Mouse (Mus musculus) limb, embryonic 15.5 days (tissue): ENCODE measurements at regions not wholly inside any gene's neighbourhood (a gene's known extent, or its start where the extent isn't known, plus 50 kb on each side); places are given as distances from the start of the nearest gene placed in this dataset.

Experiments used
- ATAC-seq: fragments of 200-750 bp; cut with Nextera tagmentation; 2 replicates; pipeline ENCODE4 v1.8.0; 2017; ENCODE audit warnings: low read depth, moderate TSS enrichment; ENCODE audit not compliant: insufficient number of reproducible peaks, low FRiP score, low TSS enrichment
- H3K27ac ChIP-seq: fragments of 300-500 bp; sonication (generic); 2 replicates; pipeline ENCODE4 v1.5.1; 2015; ENCODE audit warnings: moderate library complexity, mild to moderate bottlenecking, inconsistent platforms
- H3K27me3 ChIP-seq: fragments of 300-500 bp; sonication (generic); 2 replicates; pipeline ENCODE4 v1.6.1; 2015; ENCODE audit warnings: inconsistent platforms
- H3K36me3 ChIP-seq: fragments of 300-500 bp; sonication (generic); 2 replicates; pipeline ENCODE4 v1.6.1; 2015; ENCODE audit warnings: inconsistent platforms
- H3K4me1 ChIP-seq: fragments of 300-500 bp; sonication (generic); 2 replicates; pipeline ENCODE4 v1.6.1; 2015; ENCODE audit warnings: inconsistent platforms
- H3K4me2 ChIP-seq: fragments of 300-500 bp; sonication (generic); 2 replicates; pipeline ENCODE4 v1.6.1; 2015; ENCODE audit warnings: mild to moderate bottlenecking, inconsistent platforms
- H3K4me3 ChIP-seq: fragments of 300-500 bp; sonication (generic); 2 replicates; pipeline ENCODE4 v1.5.1; 2015; ENCODE audit warnings: mild to moderate bottlenecking, inconsistent platforms
- H3K9ac ChIP-seq: fragments of 300-500 bp; sonication (generic); 2 replicates; pipeline ENCODE4 v1.6.1; 2015; ENCODE audit warnings: inconsistent platforms
- H3K9me3 ChIP-seq: fragments of 300-500 bp; sonication (generic); 2 replicates; pipeline ENCODE4 v1.6.1; 2016; ENCODE audit warnings: inconsistent platforms
- WGBS: fragments of 180-500 bp; shearing (Covaris S2); methylation state at CpG from one replicate; pipeline ENCODE4 v1.1.7; 2015; 5-methylcytosine and 5-hydroxymethylcytosine counted together

GRCm38 (mm10) chr4:106162551-106162950, 153.5 kb upstream of the Usp24 start:
- ATAC-seq, result no peak
- Histone ChIP-seq H3K27me3 (no peaks in the 10 kb centered on the region), H3K27ac (no peak overlapping the region), H3K9ac (no peak overlapping the region), H3K4me1 (peaks cover 2% of the 10 kb centered on the region; the same call in 1 of the 2 replicates), H3K4me2 (no peak overlapping the region), H3K4me3 (no peak overlapping the region), H3K9me3 (no peaks in the 10 kb centered on the region), H3K36me3 (no peaks in the 10 kb centered on the region)
- 61% methylated on average over 1 of the region's 1 CpGs for WGBS

- Histone ChIP-seq H3K36me3 (no peaks in the 10 kb centered on the region), H3K9me3 (no peaks in the 10 kb centered on the region), H3K4me2 (no peak overlapping the region), H3K4me1 (peaks cover 4% of the 10 kb centered on the region; the same call in 1 of the 2 replicates), H3K4me3 (no peak overlapping the region), H3K27me3 (no peaks in the 10 kb centered on the region), H3K9ac (no peak overlapping the region), H3K27ac (no peak overlapping the region)
- ATAC-seq, result no peak
Observed at GRCm38 (mm10) chr4:106163220-106163619, 152.8 kb upstream of the Usp24 start.

GRCm38 (mm10) chr4:106167716-106168115, 148.3 kb upstream of the Usp24 start:
- H3K9ac ChIP-seq, result no peak overlapping the region
- H3K4me2 ChIP-seq, result no peak overlapping the region
- H3K9me3 ChIP-seq, result no peaks in the 10 kb centered on the region
- peaks cover 4% of the 10 kb centered on the region; the same call in 1 of the 2 replicates for H3K4me1 ChIP-seq
- no peak overlapping the region for H3K27ac ChIP-seq
- H3K36me3 ChIP-seq, result no peaks in the 10 kb centered on the region
- no peak for ATAC-seq
- WGBS, result 61% methylated on average over 4 of the region's 4 CpGs
- H3K27me3 ChIP-seq, result no peaks in the 10 kb centered on the region
- H3K4me3 ChIP-seq, result no peak overlapping the region

- Histone ChIP-seq H3K4me2 (no peak overlapping the region), H3K9ac (no peak overlapping the region), H3K27ac (no peak overlapping the region), H3K4me3 (no peak overlapping the region), H3K36me3 (no peaks in the 10 kb centered on the region), H3K4me1 (peaks cover 4% of the 10 kb centered on the region; the same call in 1 of the 2 replicates), H3K9me3 (no peaks in the 10 kb centered on the region), H3K27me3 (no peaks in the 10 kb centered on the region)
- no peak for ATAC-seq
- 24% methylated on average over 6 of the region's 6 CpGs for WGBS
Observed at GRCm38 (mm10) chr4:106168741-106169140, 147.3 kb upstream of the Usp24 start.

GRCm38 (mm10) chr4:106169466-106169865, 146.5 kb upstream of the Usp24 start:
- 89% methylated on average over 4 of the region's 4 CpGs for WGBS
- no peak overlapping the region for H3K4me2 ChIP-seq
- H3K4me1 ChIP-seq, result peaks cover 4% of the 10 kb centered on the region; the same call in 1 of the 2 replicates
- no peak overlapping the region for H3K9ac ChIP-seq
- H3K9me3 ChIP-seq, result no peaks in the 10 kb centered on the region
- H3K36me3 ChIP-seq, result no peaks in the 10 kb centered on the region
- no peak for ATAC-seq
- H3K27me3 ChIP-seq, result no peaks in the 10 kb centered on the region
- no peak overlapping the region for H3K4me3 ChIP-seq
- H3K27ac ChIP-seq, result 0 out of 2 replicates have a peak overlapping the region, but pooled peaks have one; percentile 13

GRCm38 (mm10) chr4:106170731-106171130, 145.3 kb upstream of the Usp24 start:
- Histone ChIP-seq H3K9ac (no peak overlapping the region), H3K4me3 (no peak overlapping the region), H3K36me3 (no peaks in the 10 kb centered on the region), H3K4me2 (no peak overlapping the region), H3K27me3 (no peaks in the 10 kb centered on the region), H3K27ac (no peak overlapping the region), H3K4me1 (peaks cover 5% of the 10 kb centered on the region; the same call in 1 of the 2 replicates), H3K9me3 (no peaks in the 10 kb centered on the region)
- WGBS, result 76% methylated on average over 8 of the region's 8 CpGs
- no peak for ATAC-seq

GRCm38 (mm10) chr4:106175352-106175751, 140.7 kb upstream of the Usp24 start:
- 46% methylated on average over 5 of the region's 5 CpGs for WGBS
- H3K4me1 ChIP-seq, result peaks cover 3% of the 10 kb centered on the region; the same call in 1 of the 2 replicates
- H3K9me3 ChIP-seq, result no peaks in the 10 kb centered on the region
- H3K4me3 ChIP-seq, result no peak overlapping the region
- H3K9ac ChIP-seq, result no peak overlapping the region
- no peaks in the 10 kb centered on the region for H3K36me3 ChIP-seq
- no peak overlapping the region for H3K27ac ChIP-seq
- ATAC-seq, result no peak
- H3K27me3 ChIP-seq, result no peaks in the 10 kb centered on the region
- no peak overlapping the region for H3K4me2 ChIP-seq

- no peak overlapping the region for H3K4me3 ChIP-seq
- no peak overlapping the region for H3K4me2 ChIP-seq
- WGBS, result 64% methylated on average over 13 of the region's 13 CpGs
- H3K9me3 ChIP-seq, result no peaks in the 10 kb centered on the region
- no peaks in the 10 kb centered on the region for H3K36me3 ChIP-seq
- H3K27ac ChIP-seq, result peak overlapping the region; percentile 1; the same call in 1 of the 2 replicates
- H3K9ac ChIP-seq, result no peak overlapping the region
- H3K4me1 ChIP-seq, result no peaks in the 10 kb centered on the region
- no peak for ATAC-seq
- H3K27me3 ChIP-seq, result no peaks in the 10 kb centered on the region
Observed at GRCm38 (mm10) chr4:106185745-106186501, 130.1 kb upstream of the Usp24 start.

GRCm38 (mm10) chr4:106186684-106187083, 129.3 kb upstream of the Usp24 start:
- H3K27ac ChIP-seq, result no peak overlapping the region
- no peaks in the 10 kb centered on the region for H3K4me1 ChIP-seq
- no peak overlapping the region for H3K9ac ChIP-seq
- no peak overlapping the region for H3K4me2 ChIP-seq
- H3K4me3 ChIP-seq, result no peak overlapping the region
- H3K36me3 ChIP-seq, result no peaks in the 10 kb centered on the region
- H3K9me3 ChIP-seq, result no peaks in the 10 kb centered on the region
- ATAC-seq, result no peak
- H3K27me3 ChIP-seq, result no peaks in the 10 kb centered on the region
- WGBS, result 78% methylated on average over 7 of the region's 7 CpGs

GRCm38 (mm10) chr4:106190248-106190647, 125.8 kb upstream of the Usp24 start:
- Histone ChIP-seq H3K9me3 (no peaks in the 10 kb centered on the region), H3K27ac (no peak overlapping the region), H3K36me3 (no peaks in the 10 kb centered on the region), H3K9ac (no peak overlapping the region), H3K27me3 (no peaks in the 10 kb centered on the region), H3K4me2 (no peak overlapping the region), H3K4me3 (no peak overlapping the region), H3K4me1 (no peaks in the 10 kb centered on the region)
- ATAC-seq, result no peak
- WGBS, result 68% methylated on average over 4 of the region's 4 CpGs

- H3K27ac ChIP-seq, result no peak overlapping the region
- no peaks in the 10 kb centered on the region for H3K36me3 ChIP-seq
- H3K4me3 ChIP-seq, result no peak overlapping the region
- H3K9me3 ChIP-seq, result no peaks in the 10 kb centered on the region
- H3K27me3 ChIP-seq, result no peaks in the 10 kb centered on the region
- ATAC-seq, result no peak
- H3K4me1 ChIP-seq, result no peaks in the 10 kb centered on the region
- H3K9ac ChIP-seq, result no peak overlapping the region
- 91% methylated on average over 8 of the region's 8 CpGs for WGBS
- H3K4me2 ChIP-seq, result no peak overlapping the region
Observed at GRCm38 (mm10) chr4:106191331-106191730, 124.7 kb upstream of the Usp24 start.

- no peak for ATAC-seq
- H3K27me3 ChIP-seq, result no peaks in the 10 kb centered on the region
- H3K9ac ChIP-seq, result no peak overlapping the region
- 77% methylated on average over 3 of the region's 3 CpGs for WGBS
- H3K36me3 ChIP-seq, result no peaks in the 10 kb centered on the region
- H3K4me2 ChIP-seq, result no peak overlapping the region
- no peaks in the 10 kb centered on the region for H3K9me3 ChIP-seq
- H3K4me3 ChIP-seq, result no peak overlapping the region
- H3K27ac ChIP-seq, result no peak overlapping the region
- no peaks in the 10 kb centered on the region for H3K4me1 ChIP-seq
Observed at GRCm38 (mm10) chr4:106191843-106192242, 124.2 kb upstream of the Usp24 start.
